Mouse (Mus musculus) heart, embryonic 14.5 days (tissue): ENCODE measurements around the gene Bpifb1. TPM values are rescaled to one million over a fixed set of nuclear protein-coding genes. Genes with fewer than 3 reads are reported as not detected.
A peak's percentile ranks its signal among the peaks of the same experiment; 100 is the strongest.
"Not testable (repeated sequence)": the region's sequence is repeated elsewhere in the genome, so short reads cannot be mapped to it uniquely, and the experiment has no call there.

Source experiments
- ATAC-seq: fragments of 200-750 bp; cut with Nextera tagmentation; 2 replicates; pipeline ENCODE4 v1.8.0; 2017; ENCODE audit warnings: low read depth, moderate TSS enrichment; ENCODE audit not compliant: insufficient number of reproducible peaks, insufficient read depth, low FRiP score
- H3K27ac ChIP-seq, 2 experiments: fragments of 200-500 bp in 1 of 2; fragments of 300-500 bp in 1 of 2; sonication (generic) in 1 of 2; replicated peaks in 1 of 2; 2 replicates each; pipeline ENCODE4 v1.5.1; 2012 to 2014; ENCODE audit warnings: low read depth in 2 of 2, low read length in 2 of 2, control low read depth in 1 of 2, mild to moderate bottlenecking in 1 of 2, mixed read lengths in 1 of 2; ENCODE audit not compliant: control insufficient read depth in 1 of 2, insufficient read depth in 1 of 2
- H3K27me3 ChIP-seq: fragments of 300-500 bp; sonication (generic); 2 replicates; pipeline ENCODE4 v1.6.1; 2014; ENCODE audit warnings: mild to moderate bottlenecking, low read length, control low read depth; ENCODE audit not compliant: control insufficient read depth, insufficient read depth
- H3K36me3 ChIP-seq: fragments of 300-500 bp; sonication (generic); 2 replicates; pipeline ENCODE4 v1.6.1; 2014; ENCODE audit warnings: mild to moderate bottlenecking, control low read depth, low read length, mixed read lengths; ENCODE audit not compliant: control insufficient read depth, insufficient read depth
- H3K4me1 ChIP-seq, 2 experiments: fragments of 200-500 bp in 1 of 2; fragments of 300-500 bp in 1 of 2; sonication (generic) in 1 of 2; 2 replicates each; pipeline ENCODE4 v1.6.1; 2012 to 2014; ENCODE audit warnings: low read length in 2 of 2, control low read depth in 1 of 2, mixed read lengths in 1 of 2; ENCODE audit not compliant: control insufficient read depth in 2 of 2, insufficient read depth in 2 of 2
- H3K4me2 ChIP-seq: fragments of 300-500 bp; sonication (generic); 2 replicates; pipeline ENCODE4 v1.6.1; 2014; ENCODE audit warnings: mild to moderate bottlenecking, low read length
- H3K4me3 ChIP-seq, 2 experiments: fragments of 200-500 bp in 1 of 2; fragments of 300-500 bp in 1 of 2; sonication (generic) in 1 of 2; 2 replicates each; pipeline ENCODE4 v1.5.1; 2012 to 2014; ENCODE audit warnings: low read length in 2 of 2, mild to moderate bottlenecking in 2 of 2, control low read depth in 1 of 2, low read depth in 1 of 2, moderate library complexity in 1 of 2; ENCODE audit not compliant: control insufficient read depth in 1 of 2, insufficient read depth in 1 of 2
- H3K9ac ChIP-seq: fragments of 300-500 bp; sonication (generic); 2 replicates; pipeline ENCODE4 v1.6.1; 2014; ENCODE audit warnings: mild to moderate bottlenecking, low read length
- H3K9me3 ChIP-seq: fragments of 300-500 bp; sonication (generic); 2 replicates; pipeline ENCODE4 v1.6.1; 2016; ENCODE audit warnings: low read length, control low read depth; ENCODE audit not compliant: control insufficient read depth
- WGBS: fragments of 180-500 bp; shearing (Covaris S2); extraction: QIAGEN DNeasy Blood & Tissue Kit; methylation state at CpG from one replicate; pipeline ENCODE4 v1.1.7; 2014; 5-methylcytosine and 5-hydroxymethylcytosine counted together
- polyA plus RNA-seq: library from polyadenylated mRNA; unstranded; fragments of >200 nt; fragmentation: Nextera tagmentation; extraction: Ambion mirVana; gene quantifications from 2 replicates; pipeline ENCODE4 v1.2.1, GENCODE M21; 2014

The Bpifb1 gene
- polyA plus RNA-seq, 1 experiment from 2014 or later, result 0.32 TPM

DNA sequence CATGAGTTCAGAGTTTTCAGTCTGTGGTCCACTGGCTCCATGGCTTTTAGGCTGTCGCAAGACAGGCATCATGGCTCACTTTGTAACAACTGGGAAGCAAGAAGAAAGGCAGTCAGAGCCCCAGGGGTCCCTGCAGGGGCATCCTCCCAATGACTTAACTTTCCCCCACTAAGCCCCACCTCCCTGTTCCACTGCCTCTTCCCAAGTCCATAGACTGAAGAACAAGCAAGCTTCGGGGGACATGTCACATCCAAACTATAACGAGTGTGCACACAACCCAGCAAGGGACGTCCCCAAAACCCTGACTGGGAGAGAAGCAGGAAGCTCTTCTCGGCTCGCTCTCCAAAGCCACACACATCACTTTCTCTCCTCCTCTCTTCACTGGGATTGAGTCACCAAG is 19.0 kb upstream of the Bpifb1 start:
- Histone ChIP-seq H3K27me3 (peaks cover 7% of the 10 kb centered on the region; the same call in 1 of the 2 replicates), H3K9ac (no peak overlapping the region), H3K36me3 (no peaks in the 10 kb centered on the region), H3K9me3 (no peaks in the 10 kb centered on the region), H3K4me2 (no peak overlapping the region), H3K4me1 (no peaks in the 10 kb centered on the region), H3K4me3 (no peak overlapping the region), H3K27ac (no peak overlapping the region)
- ATAC-seq, result no peak
- WGBS, result 65% methylated on average over 6 of the region's 6 CpGs

GRCm38 (mm10) chr2:154173313-154173712 is 17.3 kb upstream of the Bpifb1 start:
- no peak for ATAC-seq
- Histone ChIP-seq H3K27me3 (peaks cover 7% of the 10 kb centered on the region; the same call in 1 of the 2 replicates), H3K4me1 (no peaks in the 10 kb centered on the region), H3K4me2 (no peak overlapping the region), H3K9ac (no peak overlapping the region), H3K9me3 (no peaks in the 10 kb centered on the region), H3K4me3 (no peak overlapping the region), H3K36me3 (no peaks in the 10 kb centered on the region), H3K27ac (no peak overlapping the region)
- 33% methylated on average over 1 of the region's 1 CpGs for WGBS

GRCm38 (mm10) chr2:154181900-154182299 is 8.7 kb upstream of the Bpifb1 start:
- H3K36me3 ChIP-seq, H3K27me3 ChIP-seq, H3K9ac ChIP-seq, H3K9me3 ChIP-seq, H3K4me1 ChIP-seq, ATAC-seq, H3K4me2 ChIP-seq, H3K27ac ChIP-seq, H3K4me3 ChIP-seq: not testable (repeated sequence)
- 78% methylated on average over 7 of the region's 7 CpGs for WGBS

GRCm38 (mm10) chr2:154183061-154183460 is 7.6 kb upstream of the Bpifb1 start:
- not testable (repeated sequence) for H3K27me3 ChIP-seq, H3K27ac ChIP-seq, H3K4me2 ChIP-seq, H3K4me3 ChIP-seq, H3K9me3 ChIP-seq, H3K9ac ChIP-seq, ATAC-seq, H3K36me3 ChIP-seq, H3K4me1 ChIP-seq
- 74% methylated on average over 4 of the region's 4 CpGs for whole genome bisulfite sequencing

DNA sequence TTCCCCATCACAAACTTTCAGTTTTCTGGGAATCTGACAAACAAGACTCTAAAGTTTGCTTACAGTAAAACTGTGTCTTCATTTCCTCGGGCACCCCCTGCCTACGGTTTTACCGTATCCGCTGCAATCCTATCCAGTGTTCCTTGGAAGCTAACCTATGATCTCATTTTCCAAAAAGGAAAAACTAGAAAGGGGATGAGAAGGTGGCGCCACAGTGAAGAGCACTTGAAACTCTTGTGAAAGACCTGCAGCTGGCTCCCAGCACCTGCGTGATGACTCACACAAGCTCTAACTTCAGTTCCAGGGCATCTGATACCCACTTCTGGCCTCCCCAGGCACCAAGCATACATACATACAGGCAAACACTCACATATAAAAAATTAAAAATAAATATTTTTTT is 5.3 kb upstream of the Bpifb1 start:
- Histone ChIP-seq H3K27me3 (no peaks in the 10 kb centered on the region), H3K27ac (peak overlapping the region; percentile 10 to 18; a peak in 2 of 4 replicates), H3K4me1 (peaks cover 0 to 3% of the 10 kb centered on the region in 2 experiments; a peak in 2 of 4 replicates), H3K9me3 (no peaks in the 10 kb centered on the region), H3K4me2 (no peak overlapping the region), H3K4me3 (no peak overlapping the region), H3K9ac (no peak overlapping the region), H3K36me3 (no peaks in the 10 kb centered on the region)
- WGBS, result 76% methylated on average over 6 of the region's 6 CpGs
- no peak for ATAC-seq

- H3K27me3 ChIP-seq, result no peaks in the 10 kb centered on the region
- H3K9ac ChIP-seq, result no peak overlapping the region
- peak overlapping the region; percentile 10 to 28; a peak in 2 of 4 replicates for H3K27ac ChIP-seq
- H3K36me3 ChIP-seq, result no peaks in the 10 kb centered on the region
- H3K9me3 ChIP-seq, result no peaks in the 10 kb centered on the region
- H3K4me3 ChIP-seq, result no peak overlapping the region
- H3K4me2 ChIP-seq, result no peak overlapping the region
- H3K4me1 ChIP-seq, result peaks cover 0 to 3% of the 10 kb centered on the region in 2 experiments; a peak in 2 of 4 replicates
- ATAC-seq, result no peak
- WGBS, result 75% methylated on average over 3 of the region's 3 CpGs
These were observed 4.9 kb upstream of the Bpifb1 start for GRCm38 (mm10) chr2:154185748-154186147.

- no peak overlapping the region for H3K27ac ChIP-seq
- H3K36me3 ChIP-seq, result no peaks in the 10 kb centered on the region
- WGBS, result 36% methylated on average over 5 of the region's 5 CpGs
- H3K4me3 ChIP-seq, result no peak overlapping the region
- no peak overlapping the region for H3K4me2 ChIP-seq
- H3K27me3 ChIP-seq, result no peaks in the 10 kb centered on the region
- no peaks in the 10 kb centered on the region for H3K9me3 ChIP-seq
- no peak overlapping the region for H3K9ac ChIP-seq
- peaks cover 6 to 10% of the 10 kb centered on the region in 2 experiments; a peak in 3 of 4 replicates for H3K4me1 ChIP-seq
- no peak for ATAC-seq
These were observed 3.1 kb upstream of the Bpifb1 start for GRCm38 (mm10) chr2:154187468-154187867.

DNA sequence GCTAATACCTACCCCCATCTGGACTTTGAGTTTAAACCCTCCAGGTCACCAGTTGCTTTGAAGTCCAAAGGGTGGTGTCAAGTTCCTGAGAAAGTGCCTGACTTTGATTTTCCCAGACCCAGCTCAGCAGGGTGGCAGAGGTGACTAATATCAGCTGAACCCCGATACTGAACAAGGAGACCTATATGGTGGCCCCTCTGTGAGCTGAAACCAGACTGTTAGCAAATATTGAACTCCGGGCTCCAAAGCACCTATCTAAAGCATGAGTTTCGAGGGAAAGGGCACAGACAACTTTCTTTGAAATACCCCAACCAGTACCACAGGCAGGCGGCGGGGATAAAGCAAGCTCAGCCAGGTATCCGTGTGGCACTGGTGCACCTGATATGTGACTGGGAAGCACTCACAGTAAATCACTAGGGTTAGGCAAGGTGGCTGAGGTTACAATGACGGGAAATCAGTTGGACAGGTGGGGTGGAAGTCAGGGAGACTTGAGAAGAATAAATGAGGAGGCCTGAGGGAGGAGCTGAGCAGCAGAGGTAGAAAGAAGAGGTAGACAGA is 662 bp upstream of the Bpifb1 start:
- no peaks in the 10 kb centered on the region for H3K27me3 ChIP-seq
- no peak overlapping the region for H3K9ac ChIP-seq
- H3K27ac ChIP-seq, result no peak overlapping the region
- WGBS, result 83% methylated on average over 7 of the region's 7 CpGs
- no peaks in the 10 kb centered on the region for H3K9me3 ChIP-seq
- H3K36me3 ChIP-seq, result no peaks in the 10 kb centered on the region
- H3K4me2 ChIP-seq, result no peak overlapping the region
- H3K4me1 ChIP-seq, result peaks cover 18 to 23% of the 10 kb centered on the region in 2 experiments
- no peak for ATAC-seq
- H3K4me3 ChIP-seq, result no peak overlapping the region
